Mouse (Mus musculus) spleen, adult 2 months (tissue): ENCODE measurements around the gene Cdh13.

ENCODE experiments used
- CTCF ChIP-seq: fragments of 200-500 bp; IDR thresholded peaks from 2 replicates; pipeline ENCODE4 v1.5.1; 2011; ENCODE audit warnings: mild to moderate bottlenecking, inconsistent platforms; ENCODE audit not compliant: insufficient read depth, insufficient read length, insufficient replicate concordance; ENCODE audit errors: extremely low read depth
- POLR2A ChIP-seq: fragments of 200-500 bp; IDR thresholded peaks from 2 replicates; pipeline ENCODE4 v1.6.1; 2011; ENCODE audit warnings: low read depth, low read length, inconsistent platforms

- TF ChIP-seq POLR2A (no peak), CTCF (no peak)
These were observed 20.4 kb upstream of the Cdh13 start for GRCm38 (mm10) chr8:118263117-118263516.
